Mouse (Mus musculus): ENCODE data around the gene Pygm. TPM values are rescaled to one million over a fixed set of nuclear protein-coding genes. Genes with fewer than 3 reads are reported as not detected.
A peak's percentile ranks its signal among the peaks of the same experiment; 100 is the strongest.

The Pygm gene
- polyA plus RNA-seq, 1 experiment from 2014 or later = 225 TPM

DNA sequence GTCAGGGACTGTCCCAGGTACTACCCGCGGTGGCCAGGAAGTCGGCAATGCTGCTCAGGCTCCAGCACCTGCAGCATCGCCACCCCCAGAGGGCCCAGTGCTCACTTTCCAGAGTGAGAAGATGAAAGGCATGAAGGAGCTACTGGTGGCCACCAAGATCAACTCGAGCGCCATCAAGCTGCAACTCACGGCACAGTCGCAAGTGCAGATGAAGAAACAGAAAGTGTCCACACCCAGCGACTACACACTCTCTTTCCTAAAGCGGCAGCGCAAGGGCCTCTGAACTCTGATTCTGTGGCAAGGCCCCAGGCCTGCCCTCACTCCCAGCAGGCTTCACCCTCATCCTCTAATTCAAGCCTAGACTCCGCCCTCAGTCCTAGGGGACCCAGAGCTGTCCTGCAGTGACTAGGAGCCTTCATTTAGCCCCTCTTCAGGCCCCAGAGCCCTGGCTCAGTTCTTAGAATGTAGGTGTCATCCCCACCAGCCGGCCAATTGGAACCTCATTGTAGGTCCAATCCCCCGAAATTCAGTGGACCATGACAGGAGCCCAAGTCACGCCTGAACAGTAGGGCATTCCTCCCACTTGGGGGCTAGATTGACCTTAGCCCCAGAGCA, 44.2 kb upstream of the Pygm start:
- ATAC-seq (ENCODE audit: insufficient number of reproducible peaks, insufficient read depth, low FRiP score, low read depth) = no peak
- peak overlapping the region; percentile 84; the same call in 1 of the 2 replicates for H3K9ac ChIP-seq (ENCODE audit: low read length)

DNA sequence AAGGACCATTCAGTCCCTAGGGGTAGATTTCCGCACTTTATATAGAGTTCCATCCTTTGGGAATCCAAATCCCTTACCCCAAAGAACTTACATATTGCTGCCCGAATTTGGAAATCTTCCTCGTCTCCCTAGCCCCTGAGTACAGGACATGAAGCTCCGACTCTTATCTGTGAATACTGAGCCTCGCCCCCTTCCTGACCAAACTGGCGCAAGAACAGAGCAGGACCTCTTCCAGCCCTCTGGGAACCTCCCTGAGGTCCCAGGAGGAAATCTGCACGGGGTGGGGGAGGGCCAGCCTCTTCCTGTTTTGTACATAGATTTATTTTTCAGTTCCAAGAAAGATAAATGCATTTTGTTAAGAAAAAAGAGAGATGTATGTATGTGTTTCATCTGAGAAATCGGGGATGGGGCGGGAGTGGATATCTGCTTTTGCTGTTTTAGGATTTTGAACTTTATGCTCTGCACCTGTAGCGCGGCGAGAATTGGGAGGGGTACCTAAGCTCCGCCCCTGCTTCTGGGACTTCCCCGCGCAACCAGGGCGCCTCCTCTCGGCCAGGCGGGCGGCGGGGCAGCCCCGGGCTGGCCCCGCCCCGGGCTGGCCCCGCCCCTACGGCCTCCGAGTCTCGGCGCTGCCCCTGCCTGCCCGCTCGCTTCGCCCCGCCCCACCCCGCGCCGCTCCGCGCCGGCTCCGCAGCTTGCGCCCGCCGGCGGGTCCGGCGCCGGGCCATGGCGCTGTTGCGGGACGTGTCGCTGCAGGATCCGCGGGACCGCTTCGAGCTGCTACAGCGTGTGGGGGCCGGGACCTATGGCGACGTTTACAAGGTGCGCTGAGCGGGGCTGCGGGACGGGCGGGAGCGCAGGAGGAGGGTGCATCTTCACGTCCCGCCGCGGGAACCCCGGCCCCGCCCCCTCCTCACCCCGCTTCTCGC, 43.4 kb upstream of the Pygm start, which contains the start of gene Map4k2:
Map4k2 (plus strand) TSS at position 612 of the 929 bp plus-strand sequence.
- peak; percentile 76 for ATAC-seq (ENCODE audit: insufficient number of reproducible peaks, insufficient read depth, low FRiP score, low read depth)
- Histone ChIP-seq H3K4me3 (ENCODE audit: control insufficient read depth in 1 of 2, insufficient read depth in 1 of 2, low read depth in 1 of 2, low read length in 2 of 2) (peak within 1 kb of the TSS; percentile 71 to 94), H3K27me3 (ENCODE audit: control insufficient read depth, insufficient read depth, low read length) (no peaks in the 10 kb centered on the region), H3K4me2 (ENCODE audit: low read length) (peak within 1 kb of the TSS; percentile 98), H3K9me3 (ENCODE audit: control insufficient read depth, low read length) (no peaks in the 10 kb centered on the region), H3K9ac (ENCODE audit: low read length) (peak within 1 kb of the TSS; percentile 84), H3K4me1 (ENCODE audit: control insufficient read depth in 2 of 2, insufficient read depth in 2 of 2, low read length in 2 of 2) (peaks cover 17 to 20% of the 10 kb centered on the region in 2 experiments), H3K27ac (replicated peaks in 1 of 2; ENCODE audit: control insufficient read depth in 1 of 2, insufficient read depth in 1 of 2, low read depth in 2 of 2, low read length in 2 of 2) (peak within 1 kb of the TSS; percentile 25 to 63; a peak in 3 of 4 replicates), H3K36me3 (ENCODE audit: control insufficient read depth, insufficient read depth, low read length) (peaks cover 60% of the 10 kb centered on the region)
- 4% methylated on average over 69 of the region's 72 CpGs for WGBS

More for the DNA sequence above, 44.2 kb upstream of the Pygm start:
- Histone ChIP-seq H3K36me3 (ENCODE audit: control insufficient read depth, insufficient read depth, low read length) (peaks cover 53% of the 10 kb centered on the region), H3K27ac (replicated peaks in 1 of 2; ENCODE audit: control insufficient read depth in 1 of 2, insufficient read depth in 1 of 2, low read depth in 2 of 2, low read length in 2 of 2) (peak overlapping the region; percentile 25 to 63; a peak in 3 of 4 replicates), H3K4me1 (ENCODE audit: control insufficient read depth in 2 of 2, insufficient read depth in 2 of 2, low read length in 2 of 2) (peaks cover 19 to 24% of the 10 kb centered on the region in 2 experiments), H3K4me3 (ENCODE audit: control insufficient read depth in 1 of 2, insufficient read depth in 1 of 2, low read depth in 1 of 2, low read length in 2 of 2) (no peak overlapping the region), H3K9me3 (ENCODE audit: control insufficient read depth, low read length) (no peaks in the 10 kb centered on the region), H3K27me3 (ENCODE audit: control insufficient read depth, insufficient read depth, low read length) (no peaks in the 10 kb centered on the region), H3K4me2 (ENCODE audit: low read length) (peak overlapping the region; percentile 98)
- WGBS = 64% methylated on average over 15 of the region's 15 CpGs

DNA sequence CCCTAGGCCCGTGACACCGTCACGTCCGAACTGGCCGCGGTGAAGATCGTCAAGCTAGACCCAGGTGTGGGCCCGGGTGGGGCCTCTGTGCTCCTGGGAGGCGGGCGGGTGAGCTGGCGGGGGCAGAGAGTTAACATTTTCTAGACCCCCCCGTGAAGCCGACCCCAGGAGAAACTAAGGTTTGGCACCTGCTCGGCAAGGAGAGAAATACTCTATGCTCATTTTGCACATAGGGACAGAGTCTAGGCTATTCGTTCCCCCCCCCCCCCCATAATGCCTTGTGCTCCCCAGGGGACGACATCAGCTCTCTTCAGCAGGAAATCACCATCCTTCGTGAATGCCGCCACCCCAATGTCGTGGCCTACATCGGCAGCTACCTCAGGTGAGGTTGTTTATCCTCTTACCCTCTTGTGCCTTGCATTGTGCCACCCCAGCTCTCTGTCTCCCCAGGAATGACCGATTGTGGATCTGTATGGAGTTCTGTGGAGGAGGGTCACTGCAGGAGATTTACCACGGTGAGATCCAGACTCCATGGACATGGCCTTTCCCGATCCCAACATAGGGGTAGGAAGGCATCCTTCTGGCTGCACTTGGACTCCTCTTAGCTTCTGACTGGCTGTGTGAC, 42.6 kb upstream of the Pygm start:
- Histone ChIP-seq H3K9ac (ENCODE audit: low read length) (peak overlapping the region; percentile 84), H3K9me3 (ENCODE audit: control insufficient read depth, low read length) (no peaks in the 10 kb centered on the region), H3K4me3 (ENCODE audit: control insufficient read depth in 1 of 2, insufficient read depth in 1 of 2, low read depth in 1 of 2, low read length in 2 of 2) (peak overlapping the region; percentile 71 to 94), H3K27ac (replicated peaks in 1 of 2; ENCODE audit: control insufficient read depth in 1 of 2, insufficient read depth in 1 of 2, low read depth in 2 of 2, low read length in 2 of 2) (peak overlapping the region in 1 of 2 experiments; percentile 63; a peak in 2 of 4 replicates), H3K4me2 (ENCODE audit: low read length) (peak overlapping the region; percentile 98), H3K36me3 (ENCODE audit: control insufficient read depth, insufficient read depth, low read length) (peaks cover 68% of the 10 kb centered on the region), H3K27me3 (ENCODE audit: control insufficient read depth, insufficient read depth, low read length) (no peaks in the 10 kb centered on the region), H3K4me1 (ENCODE audit: control insufficient read depth in 2 of 2, insufficient read depth in 2 of 2, low read length in 2 of 2) (peaks cover 9 to 12% of the 10 kb centered on the region in 2 experiments)
- no peak for ATAC-seq (ENCODE audit: insufficient number of reproducible peaks, insufficient read depth, low FRiP score, low read depth)
- 10% methylated on average over 22 of the region's 23 CpGs for WGBS

DNA sequence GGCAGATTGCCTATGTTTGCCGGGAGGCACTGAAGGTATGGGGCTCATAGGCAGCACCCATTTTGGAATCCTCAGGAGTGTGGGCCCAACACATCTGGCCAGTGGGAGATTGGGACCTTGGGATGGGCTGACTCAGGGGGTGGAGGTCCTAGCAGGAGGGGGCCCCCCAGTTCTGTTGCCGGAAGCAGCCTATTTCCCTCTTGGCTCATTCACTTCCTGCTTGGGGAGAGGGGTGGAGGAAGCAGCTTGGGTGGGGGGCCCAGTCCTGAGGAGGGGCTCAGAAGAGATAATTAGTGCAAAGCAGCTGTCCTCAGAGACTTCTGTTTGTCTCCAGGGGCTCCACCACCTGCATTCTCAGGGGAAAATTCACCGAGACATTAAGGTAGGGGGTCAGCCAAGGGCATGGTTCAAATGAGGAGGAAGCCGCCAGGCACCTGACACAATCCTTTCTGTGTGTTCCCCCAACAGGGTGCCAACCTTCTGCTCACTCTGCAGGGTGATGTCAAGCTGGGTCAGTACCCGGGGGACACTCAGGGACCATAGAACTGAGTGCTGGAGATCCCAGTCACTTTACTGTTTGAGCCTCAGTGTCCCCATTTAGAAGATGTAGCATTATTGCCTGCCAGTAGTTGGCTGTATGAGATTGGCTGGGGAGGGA, 41.8 kb upstream of the Pygm start:
- no peak for ATAC-seq (ENCODE audit: insufficient number of reproducible peaks, insufficient read depth, low FRiP score, low read depth)
- Histone ChIP-seq H3K27me3 (ENCODE audit: control insufficient read depth, insufficient read depth, low read length) (no peaks in the 10 kb centered on the region), H3K4me2 (ENCODE audit: low read length) (peak overlapping the region; percentile 98), H3K9me3 (ENCODE audit: control insufficient read depth, low read length) (no peaks in the 10 kb centered on the region), H3K4me1 (ENCODE audit: control insufficient read depth in 2 of 2, insufficient read depth in 2 of 2, low read length in 2 of 2) (peaks cover 5 to 8% of the 10 kb centered on the region in 2 experiments), H3K4me3 (ENCODE audit: control insufficient read depth in 1 of 2, insufficient read depth in 1 of 2, low read depth in 1 of 2, low read length in 2 of 2) (peak overlapping the region in 1 of 2 experiments; percentile 71; a peak in 1 of 4 replicates), H3K27ac (replicated peaks in 1 of 2; ENCODE audit: control insufficient read depth in 1 of 2, insufficient read depth in 1 of 2, low read depth in 2 of 2, low read length in 2 of 2) (no peak overlapping the region), H3K36me3 (ENCODE audit: control insufficient read depth, insufficient read depth, low read length) (peaks cover 68% of the 10 kb centered on the region), H3K9ac (ENCODE audit: low read length) (no peak overlapping the region)
- WGBS = 76% methylated on average over 5 of the region's 5 CpGs

DNA sequence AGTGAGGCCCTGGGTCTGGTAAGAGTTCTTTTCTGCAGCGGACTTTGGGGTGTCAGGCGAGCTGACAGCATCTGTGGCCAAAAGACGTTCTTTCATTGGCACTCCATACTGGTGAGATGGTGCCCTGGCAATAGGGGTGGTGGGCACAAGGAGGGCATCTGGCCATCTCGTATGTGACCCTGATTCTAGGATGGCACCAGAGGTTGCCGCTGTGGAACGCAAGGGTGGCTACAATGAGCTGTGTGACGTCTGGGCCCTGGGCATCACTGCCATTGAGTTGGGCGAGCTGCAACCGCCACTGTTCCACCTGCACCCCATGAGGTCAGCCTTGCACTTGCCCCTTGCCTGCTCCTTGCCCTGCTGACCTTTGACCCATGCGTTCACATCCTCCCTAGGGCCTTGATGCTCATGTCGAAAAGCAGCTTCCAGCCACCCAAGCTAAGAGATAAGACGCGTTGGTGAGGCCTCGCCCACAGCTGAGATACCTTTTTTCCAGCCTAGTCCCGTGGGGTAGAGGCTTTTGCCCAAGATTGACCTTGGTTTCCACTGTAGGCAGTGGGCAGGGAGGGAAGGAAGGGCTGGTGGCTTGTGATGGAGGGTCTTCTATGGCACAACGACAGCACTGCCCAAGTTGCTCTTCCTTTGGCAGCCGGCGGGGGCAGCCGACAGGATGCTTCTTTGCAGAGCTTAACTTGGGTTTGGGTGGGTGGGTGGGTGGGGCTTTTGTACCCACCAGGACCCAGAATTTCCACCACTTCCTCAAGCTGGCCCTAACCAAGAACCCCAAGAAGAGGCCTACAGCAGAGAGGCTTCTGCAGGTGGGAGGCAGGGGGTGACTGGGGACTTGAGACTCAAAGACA, 40.9 kb upstream of the Pygm start:
- WGBS = 77% methylated on average over 19 of the region's 19 CpGs
- no peak overlapping the region for H3K27ac ChIP-seq (replicated peaks in 1 of 2; ENCODE audit: control insufficient read depth in 1 of 2, insufficient read depth in 1 of 2, low read depth in 2 of 2, low read length in 2 of 2)
- H3K9me3 ChIP-seq (ENCODE audit: control insufficient read depth, low read length) = no peaks in the 10 kb centered on the region
- H3K4me1 ChIP-seq (ENCODE audit: control insufficient read depth in 2 of 2, insufficient read depth in 2 of 2, low read length in 2 of 2) = peaks cover 5 to 8% of the 10 kb centered on the region in 2 experiments
- no peaks in the 10 kb centered on the region for H3K27me3 ChIP-seq (ENCODE audit: control insufficient read depth, insufficient read depth, low read length)
- H3K4me3 ChIP-seq (ENCODE audit: control insufficient read depth in 1 of 2, insufficient read depth in 1 of 2, low read depth in 1 of 2, low read length in 2 of 2) = no peak overlapping the region
- no peak overlapping the region for H3K4me2 ChIP-seq (ENCODE audit: low read length)
- peaks cover 62% of the 10 kb centered on the region for H3K36me3 ChIP-seq (ENCODE audit: control insufficient read depth, insufficient read depth, low read length)
- H3K9ac ChIP-seq (ENCODE audit: low read length) = no peak overlapping the region
- ATAC-seq (ENCODE audit: insufficient number of reproducible peaks, insufficient read depth, low FRiP score, low read depth) = no peak

DNA sequence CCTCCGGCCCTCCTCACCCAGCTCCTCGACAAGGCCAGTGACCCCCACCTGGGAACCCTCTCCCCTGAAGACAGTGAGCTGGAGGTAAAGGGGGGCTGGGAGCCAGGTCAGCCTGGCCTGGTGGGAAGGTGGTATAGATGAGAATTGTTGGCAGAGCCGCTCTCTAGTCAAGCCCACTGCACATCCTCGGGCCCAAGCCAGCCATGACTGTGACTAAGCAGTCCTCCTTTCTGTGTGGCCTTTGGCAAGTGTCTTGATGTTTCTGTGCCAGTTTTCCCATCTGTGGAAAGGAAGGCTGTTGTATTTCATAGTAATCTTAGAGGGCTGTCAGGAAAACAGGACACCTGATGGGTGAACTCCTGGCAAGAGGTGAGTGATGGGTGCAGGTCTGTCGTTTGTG, 40.2 kb upstream of the Pygm start:
- no peak for ATAC-seq (ENCODE audit: insufficient number of reproducible peaks, insufficient read depth, low FRiP score, low read depth)
- no peak overlapping the region for H3K9ac ChIP-seq (ENCODE audit: low read length)
- H3K4me2 ChIP-seq (ENCODE audit: low read length) = no peak overlapping the region
- no peaks in the 10 kb centered on the region for H3K27me3 ChIP-seq (ENCODE audit: control insufficient read depth, insufficient read depth, low read length)
- H3K36me3 ChIP-seq (ENCODE audit: control insufficient read depth, insufficient read depth, low read length) = peaks cover 55% of the 10 kb centered on the region
- no peaks in the 10 kb centered on the region for H3K9me3 ChIP-seq (ENCODE audit: control insufficient read depth, low read length)
- H3K27ac ChIP-seq (replicated peaks in 1 of 2; ENCODE audit: control insufficient read depth in 1 of 2, insufficient read depth in 1 of 2, low read depth in 2 of 2, low read length in 2 of 2) = no peak overlapping the region
- WGBS = 91% methylated on average over 5 of the region's 5 CpGs
- H3K4me1 ChIP-seq (ENCODE audit: control insufficient read depth in 2 of 2, insufficient read depth in 2 of 2, low read length in 2 of 2) = peaks cover 10 to 11% of the 10 kb centered on the region in 2 experiments
- no peak overlapping the region for H3K4me3 ChIP-seq (ENCODE audit: control insufficient read depth in 1 of 2, insufficient read depth in 1 of 2, low read depth in 1 of 2, low read length in 2 of 2)
